Mouse (Mus musculus) right cerebral cortex, postnatal 36 days (tissue): ENCODE measurements at regions not wholly inside any gene's neighbourhood (a gene's known extent, or its start where the extent isn't known, plus 50 kb on each side); places are given as distances from the start of the nearest gene placed in this dataset.

Experiments used
- DNase-seq, 2 experiments: peaks; one replicate each; pipeline ENCODE4 v3.0.0; 2022; ENCODE audit warnings: low spot score in 2 of 2, mixed read lengths in 1 of 2

DNA sequence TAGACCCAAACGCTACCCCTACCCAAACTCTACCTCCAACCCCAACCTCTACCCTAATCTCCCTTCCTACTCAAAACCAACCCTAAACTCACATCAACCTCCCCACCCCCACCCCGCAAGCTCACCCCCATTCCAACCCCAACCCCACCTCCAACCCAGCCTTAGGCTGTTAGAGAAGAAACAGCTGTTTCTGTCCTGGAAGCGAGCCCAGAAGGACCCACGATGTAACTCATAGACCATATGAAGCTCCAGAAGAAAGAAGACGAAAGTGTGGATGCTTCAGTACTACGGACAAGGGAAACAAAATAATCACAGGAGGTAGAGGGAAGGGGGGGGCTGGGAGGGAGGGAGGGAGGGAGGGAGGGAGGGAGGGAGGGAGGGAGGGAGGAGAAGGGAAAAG lies 58.4 kb downstream of the Sox11 start:
- no peak for DNase-seq

DNA sequence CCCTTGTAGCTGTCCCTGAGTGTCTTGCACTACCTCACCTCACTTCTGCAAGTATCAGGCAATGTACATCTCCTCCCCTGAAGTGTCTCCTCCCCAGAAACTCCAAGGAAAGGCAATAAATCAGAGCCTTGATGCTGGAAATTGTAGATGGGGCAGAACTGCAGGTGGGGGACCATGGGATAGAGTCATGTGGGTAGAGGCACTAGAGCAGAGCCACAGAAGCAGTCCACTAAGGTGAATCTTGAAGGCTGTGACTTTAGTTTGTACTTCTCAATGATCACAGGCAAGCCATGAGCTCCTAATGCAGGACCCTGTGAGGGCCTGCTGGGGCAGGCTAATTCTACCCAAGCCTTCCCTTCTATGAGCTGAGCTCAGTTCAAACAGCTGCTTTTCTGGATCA lies 80.4 kb downstream of the Sox11 start:
- no peak for DNase-seq

DNA sequence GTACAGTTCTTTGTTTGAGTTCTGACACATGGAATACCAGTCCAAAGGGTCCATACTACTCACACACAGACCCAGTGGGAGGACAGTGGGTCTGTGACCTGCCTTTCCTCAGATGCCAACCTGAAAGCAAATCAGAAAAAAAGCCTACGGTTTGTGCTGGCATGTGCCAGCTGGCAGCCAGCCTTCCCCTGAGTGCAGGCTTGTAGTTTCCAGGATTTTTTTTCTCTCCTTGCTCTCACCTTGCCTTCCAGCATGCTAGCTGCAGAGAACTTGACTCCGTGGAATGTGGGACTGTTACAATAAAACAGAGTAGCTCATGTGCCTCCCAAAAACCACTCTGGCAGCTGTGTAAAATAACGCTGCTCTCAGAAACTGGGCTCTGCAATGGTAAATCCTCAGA lies 88.2 kb downstream of the Sox11 start:
- DNase-seq, result no peak

DNA sequence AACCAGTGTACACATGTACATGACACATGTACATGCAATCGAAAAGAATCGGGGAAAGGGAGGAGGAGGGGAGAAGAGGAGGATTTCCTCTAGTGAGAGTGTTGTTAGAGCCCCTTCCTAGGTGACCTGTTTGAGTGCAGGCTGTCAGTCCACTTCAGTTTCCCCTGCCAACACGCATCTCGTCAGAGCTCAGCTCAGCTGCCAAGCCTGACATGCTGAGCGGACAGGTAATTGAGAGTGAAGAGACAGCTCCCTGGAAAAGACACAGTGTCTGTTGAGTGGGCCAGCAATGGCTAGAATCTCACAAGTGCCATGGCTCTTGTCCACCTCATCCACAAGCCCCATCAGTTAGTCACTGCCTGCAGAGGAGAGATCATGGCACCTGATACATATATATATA lies 90.9 kb downstream of the Sox11 start:
- DNase-seq, result no peak

DNA sequence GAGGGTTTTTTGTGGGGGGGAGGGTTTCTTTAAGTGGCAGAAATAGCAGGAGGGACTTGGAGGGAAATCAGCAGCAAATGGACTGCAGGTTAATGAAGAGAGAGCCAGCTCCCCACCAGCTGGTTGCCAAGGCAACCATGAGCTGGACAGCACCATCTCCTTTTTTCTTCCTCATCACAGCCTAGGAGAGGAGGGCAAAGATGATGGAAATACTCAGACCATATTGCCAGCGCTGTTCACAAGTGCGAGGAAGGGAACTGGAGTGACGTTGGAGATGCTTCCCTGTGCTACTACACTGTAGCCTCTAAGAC lies 93.9 kb downstream of the Sox11 start:
- peak; percentile 11 to 20 for DNase-seq

DNA sequence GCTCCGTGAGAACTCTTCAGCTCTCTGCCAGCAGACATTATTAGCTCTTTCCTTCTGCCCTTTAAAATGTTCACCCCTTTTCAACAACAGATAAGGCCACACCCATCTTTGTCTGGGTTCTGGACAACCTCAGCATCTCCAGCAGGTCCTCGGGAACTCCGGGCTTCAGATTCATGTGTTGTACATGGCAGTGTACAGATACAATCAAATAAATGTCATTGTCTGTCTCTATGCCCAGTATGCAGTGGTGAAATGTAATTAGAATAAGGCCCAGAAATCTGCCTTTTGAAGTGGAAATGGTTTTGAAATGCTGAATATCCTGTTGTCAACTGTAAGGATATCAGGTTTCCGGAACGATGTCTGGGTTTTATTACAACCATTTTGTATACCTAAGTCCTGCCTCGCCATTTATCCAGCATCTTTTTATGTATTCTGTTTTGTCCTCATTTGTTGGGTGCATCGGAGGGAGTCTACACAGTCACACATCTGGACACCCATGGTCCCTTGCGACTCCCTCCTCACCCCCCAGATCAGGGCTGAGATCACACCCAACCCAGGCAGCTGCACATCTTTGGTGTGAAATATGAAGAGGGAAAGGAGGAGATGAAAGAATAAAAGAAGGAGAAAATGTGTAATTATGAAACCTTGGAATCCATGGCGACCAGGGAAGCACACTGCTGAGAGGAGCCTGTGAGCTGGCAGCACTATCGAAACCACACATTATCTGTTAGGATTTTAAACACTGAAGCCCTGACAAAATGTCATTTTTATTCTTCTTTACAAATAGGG lies 94.4 kb downstream of the Sox11 start:
- DNase-seq, result peak in 1 of 2 experiments; percentile 2

DNA sequence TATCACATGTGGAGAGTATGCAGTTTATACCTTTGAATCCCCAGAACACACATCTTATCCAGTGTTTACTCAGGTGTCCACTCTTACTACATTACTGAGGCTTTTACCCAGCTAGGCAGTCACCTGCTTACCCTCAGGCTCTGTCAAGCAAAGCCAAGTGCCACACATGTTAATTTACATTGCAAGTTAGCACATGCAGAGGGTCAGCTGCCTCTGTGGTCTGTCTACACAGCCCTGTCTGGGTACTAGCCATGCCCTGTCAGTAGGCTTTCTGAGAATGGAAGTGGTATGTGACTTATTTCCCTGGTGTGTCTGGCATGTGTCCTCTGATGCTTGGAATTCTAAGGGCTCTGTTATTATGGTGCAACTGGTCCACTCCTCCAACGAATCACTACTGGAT lies 106.6 kb downstream of the Sox11 start:
- no peak for DNase-seq

DNA sequence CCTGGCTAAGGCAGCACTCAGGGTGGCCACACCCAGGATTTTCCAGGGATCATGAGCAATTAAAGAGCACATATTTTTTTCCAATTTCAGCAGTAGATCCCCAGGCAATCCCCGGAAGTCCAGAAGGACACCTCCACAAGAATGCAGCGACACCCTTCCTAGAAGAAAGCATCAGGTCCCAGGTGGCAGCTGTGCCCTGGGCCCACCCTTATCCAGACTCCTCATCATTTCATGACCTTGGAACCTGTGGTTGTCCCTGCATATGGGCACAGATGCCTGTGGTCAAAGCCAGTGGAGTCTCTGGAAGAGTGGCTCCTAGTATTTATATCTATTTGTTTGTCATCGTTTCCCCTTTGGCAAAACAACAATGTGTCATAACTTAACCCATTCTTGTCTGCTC lies 120.8 kb downstream of the Sox11 start:
- no peak for DNase-seq

DNA sequence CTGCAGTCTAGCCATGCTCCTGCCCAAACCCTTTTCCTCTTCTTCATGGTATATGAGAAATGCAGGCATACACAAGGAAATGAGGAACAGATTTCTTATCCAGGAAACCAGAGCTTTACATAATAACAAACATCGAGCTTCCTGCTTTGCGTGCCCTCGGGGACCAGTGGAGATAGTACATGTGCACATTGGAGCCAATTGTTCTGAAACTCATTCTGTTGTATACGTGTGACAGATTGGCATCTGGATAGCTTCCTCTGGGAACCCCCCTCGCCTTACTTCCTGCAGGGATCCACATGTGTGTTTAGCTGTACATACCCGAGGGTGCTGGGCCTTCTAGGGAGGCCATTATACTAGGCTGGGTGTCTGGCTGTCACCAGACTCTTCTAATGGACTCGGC lies 141.2 kb downstream of the Sox11 start:
- no peak for DNase-seq

DNA sequence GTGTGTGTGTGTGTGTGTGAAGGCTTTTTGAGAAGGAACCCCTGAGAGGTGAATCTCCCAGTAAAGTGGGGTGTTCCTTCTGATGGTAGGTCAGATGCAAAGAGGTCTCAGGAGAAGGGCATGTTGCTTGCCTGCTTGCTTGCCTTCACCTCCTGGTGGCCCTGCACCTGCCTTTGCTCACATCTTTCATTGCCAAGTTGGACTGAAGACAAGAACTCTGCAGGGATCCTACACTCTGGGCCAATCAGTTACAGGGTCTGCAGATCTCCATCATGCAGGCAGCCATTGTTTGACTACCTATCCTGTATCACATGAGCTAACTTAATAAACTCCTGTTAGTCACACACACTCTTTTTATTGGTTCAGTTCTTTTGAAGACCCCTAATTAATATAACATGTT lies 148.4 kb downstream of the Sox11 start:
- no peak for DNase-seq

DNA sequence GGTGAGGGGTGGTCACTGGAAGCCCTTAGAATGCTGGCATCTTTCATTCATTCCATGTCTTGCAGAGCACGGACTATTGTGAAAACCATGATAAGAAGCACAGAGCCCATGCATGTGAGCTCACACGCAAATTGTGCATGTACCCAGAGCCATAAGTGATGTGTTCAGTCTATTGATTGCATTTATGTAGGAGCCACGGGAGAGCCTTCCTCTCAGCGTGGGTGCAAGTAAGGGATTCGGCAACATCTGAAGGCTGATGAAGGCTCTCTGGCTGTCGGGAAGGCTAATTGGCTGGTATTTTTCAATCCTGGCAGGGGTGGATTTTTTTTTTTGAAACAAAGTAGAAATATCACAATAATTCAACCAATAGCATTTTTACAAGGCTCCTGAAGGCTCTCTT lies 150.5 kb downstream of the Sox11 start:
- no peak for DNase-seq

DNA sequence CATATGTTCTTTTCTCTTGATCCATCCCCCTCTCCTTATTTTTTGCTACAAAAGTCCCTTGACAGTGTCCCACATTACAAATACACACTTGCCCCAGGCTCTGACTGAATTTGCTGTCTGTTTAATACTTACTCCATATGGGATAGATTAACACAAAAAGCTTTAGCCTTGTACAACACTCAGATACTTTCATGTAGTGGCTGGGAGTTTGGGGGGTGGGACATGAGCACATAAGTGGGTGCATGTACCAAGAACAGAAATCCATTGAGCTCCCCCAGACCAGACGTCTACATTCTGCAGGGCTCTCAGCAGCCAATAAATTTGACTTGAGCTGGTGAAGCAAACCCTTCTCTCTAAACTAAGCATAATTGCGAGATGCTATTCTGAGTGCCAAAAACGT lies 154.9 kb downstream of the Sox11 start:
- no peak for DNase-seq

DNA sequence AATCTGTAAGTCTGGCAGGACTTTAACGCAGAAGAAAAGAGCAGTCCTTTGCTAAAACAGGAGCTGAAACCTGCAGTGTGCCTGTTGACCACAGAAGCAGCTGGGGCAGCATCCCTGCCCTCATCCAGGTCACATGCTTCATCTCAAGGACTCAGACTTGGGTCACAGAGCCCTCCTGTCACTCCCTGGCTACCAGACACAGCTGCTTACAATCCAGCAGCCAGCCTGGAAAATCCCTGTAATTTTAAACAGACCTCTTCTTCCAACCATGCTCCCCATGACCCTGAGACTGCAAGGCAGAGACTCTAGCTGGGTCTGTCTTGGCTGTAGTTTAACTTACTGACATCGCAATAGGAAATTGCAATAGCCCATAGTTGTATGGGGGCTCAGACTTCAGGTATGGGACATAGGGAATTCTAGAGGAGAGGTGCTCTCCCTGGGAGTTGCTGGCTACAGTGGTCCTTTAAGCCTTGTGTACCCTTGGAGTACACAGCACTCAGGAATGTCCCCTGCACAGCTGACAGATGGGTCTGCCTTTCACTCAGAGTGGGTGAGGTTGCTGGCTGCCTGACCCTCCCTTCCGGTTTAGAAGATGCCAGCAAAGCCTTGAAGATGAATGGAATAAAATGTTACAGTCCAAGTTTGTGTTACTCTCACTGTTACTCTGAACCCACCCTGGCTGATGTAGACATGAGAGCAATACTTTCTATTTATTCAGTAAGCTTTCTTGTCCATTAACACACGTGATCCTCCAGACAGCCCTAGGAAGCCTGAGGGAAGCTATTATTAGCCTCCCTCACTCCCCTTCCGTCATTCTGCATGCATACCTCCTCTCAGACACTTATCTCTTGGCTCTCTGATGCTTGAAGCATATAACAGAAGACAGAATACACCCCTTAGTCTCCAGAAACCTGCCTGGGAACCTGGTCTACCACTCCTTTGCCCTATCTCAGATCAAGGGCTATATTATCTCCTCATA lies 159.7 kb downstream of the Sox11 start:
- DNase-seq, result no peak

DNA sequence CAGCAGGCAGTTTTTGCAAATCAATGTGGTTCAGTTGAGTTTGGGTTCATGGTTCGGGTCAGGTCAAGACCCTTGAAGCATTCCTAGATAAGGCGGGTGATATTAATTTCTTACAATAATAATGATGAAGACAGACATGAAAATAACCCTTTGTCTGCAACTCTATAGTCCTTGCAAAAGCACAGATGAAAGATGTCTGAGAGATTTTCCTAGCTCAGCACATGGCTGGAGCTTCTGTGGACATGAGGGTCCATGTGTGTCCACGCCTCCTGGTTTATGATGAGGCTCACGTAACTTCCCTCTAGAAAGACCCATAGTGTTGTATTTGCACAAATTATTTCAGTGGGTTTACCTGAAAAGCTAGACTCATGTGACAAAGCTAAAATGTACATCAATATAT lies 168.8 kb downstream of the Sox11 start:
- DNase-seq, result no peak

DNA sequence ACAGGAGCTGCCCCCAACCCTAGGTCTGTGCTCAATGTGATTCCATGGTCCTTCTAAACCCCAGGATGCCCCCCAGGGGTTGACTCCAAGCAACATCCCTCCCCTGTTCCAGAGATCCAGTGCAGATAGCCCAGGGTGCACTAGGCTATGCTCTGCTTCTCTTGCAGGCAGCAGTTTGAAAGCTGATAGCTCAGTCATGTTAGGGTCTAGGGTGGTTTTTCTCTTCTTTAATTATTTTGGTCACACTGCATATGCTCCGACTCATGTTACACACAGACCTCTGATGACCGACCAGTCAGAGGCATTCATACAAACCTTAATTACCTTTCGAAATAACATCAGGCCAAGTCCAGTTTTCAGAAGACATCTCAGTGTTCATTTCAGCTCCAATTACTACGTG lies 169.2 kb downstream of the Sox11 start:
- no peak for DNase-seq

DNA sequence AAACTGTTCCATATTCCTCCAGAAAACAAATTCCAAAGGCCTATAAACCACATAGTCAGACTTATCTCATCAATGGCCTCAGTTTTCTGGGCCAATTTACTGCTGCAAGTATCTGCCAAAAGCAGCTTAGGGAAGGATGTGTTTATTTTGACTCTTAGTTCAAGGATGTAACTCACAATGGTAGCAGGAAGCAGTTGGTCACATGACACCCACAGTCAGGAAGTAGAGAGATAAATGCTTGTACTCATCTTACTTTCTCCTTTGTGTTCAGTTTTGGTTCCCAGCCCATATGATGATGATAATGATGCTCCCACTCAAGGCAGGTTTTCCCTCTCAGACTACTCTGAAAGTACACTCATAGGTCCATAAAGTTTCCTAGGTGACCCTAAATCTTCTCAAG lies 170.8 kb downstream of the Sox11 start:
- no peak for DNase-seq

DNA sequence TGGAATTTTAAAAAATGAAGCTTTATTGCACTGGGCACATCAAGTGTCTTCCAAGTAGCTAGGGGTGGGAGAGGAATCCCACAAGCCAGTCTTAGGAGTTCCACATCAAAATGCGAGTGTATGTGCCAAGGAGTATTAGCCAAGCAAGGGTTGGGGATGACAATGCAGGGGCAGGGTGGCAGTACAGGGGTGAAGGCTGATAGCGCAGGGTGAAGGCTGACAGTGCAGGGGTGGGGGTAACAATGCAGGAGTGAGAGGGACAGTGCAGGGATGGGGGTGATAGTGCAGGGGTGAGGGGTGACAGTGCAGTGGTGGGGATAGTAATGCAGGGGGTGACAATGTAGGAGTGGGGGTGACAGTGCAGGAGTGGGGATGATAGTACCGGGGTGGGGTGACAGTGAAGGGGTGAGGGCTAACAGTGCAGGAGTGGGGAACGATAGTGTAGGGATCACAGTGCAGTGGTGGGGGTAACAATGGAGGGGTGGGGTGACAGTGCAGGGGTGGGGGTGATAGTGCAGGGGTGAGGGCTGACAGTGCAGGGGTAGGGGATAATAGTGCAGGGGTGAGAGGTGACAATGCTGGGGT lies 177.4 kb downstream of the Sox11 start:
- DNase-seq, result no peak

DNA sequence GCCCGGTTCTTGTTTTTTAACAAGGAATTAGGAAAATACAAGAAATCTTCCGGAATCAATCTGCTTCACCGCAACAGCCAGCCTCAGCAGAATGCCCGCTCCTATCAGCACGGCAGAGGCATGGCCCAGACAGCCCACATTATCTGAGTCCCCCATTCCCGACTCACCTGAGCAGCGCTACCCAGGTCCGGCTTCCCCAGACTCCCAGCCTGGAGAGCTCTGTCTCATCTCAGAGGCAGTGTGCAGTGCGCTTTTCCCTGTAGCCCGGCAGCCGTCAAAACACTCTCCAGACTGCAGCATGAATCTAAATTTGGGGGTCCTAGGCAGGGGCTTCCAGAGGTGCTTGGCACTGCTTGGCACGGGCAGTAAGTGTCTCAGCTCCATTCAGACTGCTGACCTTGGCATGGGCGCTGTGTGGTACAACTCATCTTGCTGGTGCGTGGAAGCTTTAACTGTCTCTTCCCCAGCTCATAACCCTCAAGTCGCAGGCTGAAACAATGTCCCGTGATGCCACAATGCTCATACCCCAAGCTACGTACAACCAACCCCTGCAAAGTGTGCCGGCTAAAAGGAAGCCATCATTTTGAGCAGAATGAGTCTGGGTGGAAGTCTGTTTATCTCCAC lies 182.2 kb downstream of the Sox11 start:
- peak; percentile 24 to 43 for DNase-seq

DNA sequence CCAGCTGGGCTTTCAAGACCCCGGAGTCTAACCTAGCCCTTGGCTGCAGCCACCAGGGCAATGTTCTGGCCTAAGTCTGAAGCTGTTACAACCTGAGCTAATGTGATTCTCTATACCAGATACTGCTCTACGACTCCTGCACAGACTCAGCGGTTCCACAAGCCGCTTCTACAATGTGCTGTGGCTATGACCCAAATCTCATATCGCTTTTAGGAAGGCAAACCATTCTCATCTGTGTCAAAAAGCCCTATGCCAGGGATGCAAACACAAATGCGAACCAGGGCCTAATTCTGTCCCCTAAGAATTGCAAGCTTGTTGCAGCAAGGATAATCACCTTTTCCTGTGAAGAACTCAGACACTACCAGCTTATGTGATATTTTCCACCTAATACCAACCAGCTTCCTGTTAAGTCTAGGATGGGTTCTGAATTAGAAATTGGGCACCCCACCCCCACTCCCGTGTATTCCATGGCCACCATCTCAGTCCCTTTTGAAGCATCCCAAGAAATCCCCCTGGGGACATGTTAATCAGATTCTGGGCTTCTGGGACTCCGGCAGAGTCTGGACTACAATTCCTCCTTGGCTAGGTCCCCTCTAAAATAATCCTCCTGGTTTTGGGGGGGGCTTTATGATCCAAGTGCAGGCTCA lies 182.8 kb downstream of the Sox11 start:
- DNase-seq, result no peak

DNA sequence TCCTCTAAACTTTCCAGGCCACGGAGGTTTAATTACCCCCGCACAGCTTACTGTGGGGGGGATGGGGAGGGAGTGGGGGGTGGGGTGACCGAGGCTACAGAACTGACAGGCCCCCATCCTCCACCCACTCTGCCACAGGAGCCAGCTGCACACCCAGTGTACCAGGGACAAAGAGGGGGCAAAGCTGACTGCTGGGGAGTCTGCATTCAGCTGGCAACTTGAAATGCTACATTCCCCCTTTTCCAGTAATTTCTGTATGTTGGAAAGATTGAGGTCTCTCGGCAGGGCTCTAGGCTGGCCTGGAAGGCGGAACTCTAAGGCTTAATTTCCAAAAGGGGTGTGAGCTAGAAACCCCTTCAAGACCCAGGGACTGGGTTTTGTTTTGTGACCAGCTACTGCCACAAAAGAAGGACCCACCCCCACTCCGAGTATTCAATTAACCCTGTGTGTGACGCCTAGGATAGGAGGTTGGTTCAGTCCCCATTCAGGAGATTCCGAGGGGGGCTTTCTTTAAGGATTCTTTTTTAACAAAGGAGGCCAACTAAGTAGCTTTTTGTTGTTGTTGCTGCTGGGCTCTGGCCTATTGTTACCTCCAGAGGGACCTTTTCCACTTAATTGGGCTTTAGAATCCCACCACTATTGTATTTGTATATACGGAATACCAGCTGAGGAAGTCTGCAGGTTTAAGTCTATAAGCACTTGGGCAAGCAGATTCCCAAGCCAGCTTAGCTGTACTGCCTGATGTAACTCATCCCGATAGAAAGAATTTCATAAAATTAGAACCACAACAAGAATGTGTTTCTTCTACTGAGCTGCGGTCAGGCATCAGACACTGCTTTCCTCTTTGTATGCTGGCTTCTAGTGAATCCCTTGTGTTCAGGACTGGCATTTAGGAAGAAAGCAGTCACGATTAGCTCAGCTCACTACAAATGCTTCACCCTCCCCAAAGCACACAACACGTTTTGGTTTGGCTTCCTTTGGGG lies 191.2 kb downstream of the Sox11 start:
- no peak for DNase-seq

DNA sequence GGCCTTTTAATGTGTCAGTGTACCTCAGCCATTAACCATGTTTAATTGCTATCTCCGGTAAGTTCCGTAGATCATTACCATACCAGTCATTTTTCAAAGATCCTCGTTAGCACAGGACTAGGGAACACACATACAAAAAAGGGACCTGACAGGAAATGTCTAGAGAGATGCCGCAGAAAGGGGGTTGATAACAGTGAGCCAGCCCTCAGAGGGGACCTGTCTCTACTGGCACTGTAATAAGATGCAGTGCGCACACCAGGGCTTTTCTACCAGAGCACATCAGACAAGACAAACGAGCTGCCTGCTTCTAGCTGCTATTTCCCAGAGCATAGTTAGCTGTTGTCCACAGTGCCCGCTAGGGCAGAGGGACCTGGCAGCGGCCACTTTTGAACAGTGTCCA lies 199.1 kb downstream of the Sox11 start:
- DNase-seq, result no peak
